Mouse (Mus musculus) embryonic facial prominence, embryonic 10.5 days (tissue): ENCODE data around the gene Bcar3. TPM values are rescaled to one million over a fixed set of nuclear protein-coding genes. Genes with fewer than 3 reads are reported as not detected.

Source experiments
- DNase-seq: peaks from one replicate; pipeline ENCODE4 v3.0.0-alpha.2; 2017; ENCODE audit warnings: low spot score
- H3K27ac ChIP-seq: fragments of 300-500 bp; sonication (generic); replicated peaks from 2 replicates; pipeline ENCODE4 v1.5.1; 2016; ENCODE audit warnings: mild to moderate bottlenecking
- H3K27me3 ChIP-seq: fragments of 300-500 bp; sonication (generic); replicated peaks from 2 replicates; pipeline ENCODE4 v1.6.1; 2016; ENCODE audit warnings: low read depth, mild to moderate bottlenecking; ENCODE audit not compliant: poor library complexity, severe bottlenecking
- H3K36me3 ChIP-seq: fragments of 300-500 bp; sonication (generic); replicated peaks from 2 replicates; pipeline ENCODE4 v1.6.1; 2016; ENCODE audit warnings: mild to moderate bottlenecking, moderate library complexity
- H3K4me1 ChIP-seq: fragments of 300-500 bp; sonication (generic); 2 replicates; pipeline ENCODE4 v1.6.1; 2016
- H3K4me3 ChIP-seq: fragments of 300-500 bp; sonication (generic); 2 replicates; pipeline ENCODE4 v1.5.1; 2016; ENCODE audit warnings: mild to moderate bottlenecking, moderate library complexity
- H3K9me3 ChIP-seq: fragments of 300-500 bp; sonication (generic); 2 replicates; pipeline ENCODE4 v1.6.1; 2016; ENCODE audit warnings: mild to moderate bottlenecking
- WGBS: fragments of 180-500 bp; shearing (Covaris S2); methylation state at CpG from one replicate; pipeline ENCODE4 v1.1.7; 2016; 5-methylcytosine and 5-hydroxymethylcytosine counted together
- polyA plus RNA-seq: library from polyadenylated mRNA; unstranded; fragments of >200 nt; fragmentation: Nextera tagmentation; extraction: Ambion mirVana; gene quantifications from 2 replicates; pipeline ENCODE4 v1.2.1, GENCODE M21; 2016

The Bcar3 gene
- polyA plus RNA-seq, 1 experiment from 2014 or later, result 10.1 TPM

DNA sequence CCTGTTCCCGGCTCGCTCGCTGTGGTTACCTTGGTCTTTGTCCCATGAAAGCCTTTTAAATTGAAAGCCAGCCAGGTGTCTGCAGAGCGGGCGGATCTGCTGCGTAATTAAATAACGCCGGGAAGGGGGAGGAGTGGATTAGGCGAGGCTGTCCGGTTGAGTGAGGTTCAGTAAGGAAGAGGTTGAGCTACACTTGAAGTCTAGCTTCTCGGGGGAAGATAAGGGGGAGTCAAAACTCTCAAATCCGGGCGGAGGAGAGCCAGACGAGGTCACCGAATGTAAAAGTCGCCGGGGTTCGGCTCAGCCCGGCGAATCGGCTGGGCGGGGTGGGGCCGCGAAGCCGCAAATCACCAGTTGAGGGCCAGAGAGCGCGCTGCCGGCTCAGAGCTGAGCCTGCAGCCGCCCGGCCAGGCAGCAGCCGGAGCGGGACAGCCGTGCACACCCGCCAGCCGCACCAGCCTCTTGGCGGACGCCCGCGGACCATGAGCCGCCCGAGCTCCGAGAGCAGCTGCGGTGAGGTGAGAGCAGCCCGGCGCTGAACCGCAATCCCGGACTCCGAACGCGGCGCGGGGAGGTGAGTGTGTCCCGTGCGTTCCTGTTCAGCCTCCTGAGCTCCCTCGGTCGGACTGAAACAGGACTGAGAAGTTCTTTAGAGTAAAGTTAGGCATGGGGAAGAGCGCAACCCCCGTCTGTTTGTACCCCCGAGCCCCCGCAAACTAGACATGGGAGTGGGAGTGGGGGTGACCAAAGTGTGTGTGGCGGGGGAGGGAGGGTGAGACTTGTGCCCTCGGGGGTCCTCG is 125.9 kb downstream of the Bcar3 start:
- H3K4me3 ChIP-seq, result peak overlapping the region; percentile 80
- DNase-seq, result peak; percentile 86
- under 1% methylated on average over 63 of the region's 63 CpGs for WGBS
- H3K36me3 ChIP-seq, result 0 out of 2 replicates have a peak, but pooled peaks cover 4% of the 10 kb centered on the region
- H3K27ac ChIP-seq, result peak overlapping the region; percentile 91
- peaks cover 47% of the 10 kb centered on the region for H3K27me3 ChIP-seq
- H3K4me1 ChIP-seq, result peaks cover 44% of the 10 kb centered on the region
- no peaks in the 10 kb centered on the region for H3K9me3 ChIP-seq

DNA sequence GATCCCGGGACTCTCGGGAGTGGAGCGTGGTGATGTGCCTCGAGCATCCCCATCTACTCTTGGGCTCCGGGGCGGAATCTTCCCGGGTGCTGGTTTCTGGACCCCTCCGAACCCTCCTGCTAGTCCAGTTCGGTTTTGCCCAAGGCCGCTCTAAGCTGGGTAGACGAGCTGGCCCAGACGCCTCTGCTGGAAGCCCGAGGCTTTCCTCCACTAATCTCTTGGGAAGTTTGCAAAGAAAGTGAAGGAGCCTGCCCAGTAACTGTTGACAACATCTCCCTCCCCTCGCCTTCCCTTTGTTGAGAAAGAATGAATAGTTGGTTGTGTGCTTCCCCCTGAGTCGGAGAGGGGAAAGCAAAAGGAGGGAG is 126.5 kb downstream of the Bcar3 start:
- DNase-seq, result peak; percentile 67
- H3K4me3 ChIP-seq, result peak overlapping the region; percentile 80
- H3K27ac ChIP-seq, result peak overlapping the region; percentile 91
- peaks cover 42% of the 10 kb centered on the region for H3K27me3 ChIP-seq
- H3K9me3 ChIP-seq, result no peaks in the 10 kb centered on the region
- under 1% methylated on average over 15 of the region's 15 CpGs for WGBS
- 0 out of 2 replicates have a peak, but pooled peaks cover 4% of the 10 kb centered on the region for H3K36me3 ChIP-seq
- peaks cover 41% of the 10 kb centered on the region for H3K4me1 ChIP-seq

DNA sequence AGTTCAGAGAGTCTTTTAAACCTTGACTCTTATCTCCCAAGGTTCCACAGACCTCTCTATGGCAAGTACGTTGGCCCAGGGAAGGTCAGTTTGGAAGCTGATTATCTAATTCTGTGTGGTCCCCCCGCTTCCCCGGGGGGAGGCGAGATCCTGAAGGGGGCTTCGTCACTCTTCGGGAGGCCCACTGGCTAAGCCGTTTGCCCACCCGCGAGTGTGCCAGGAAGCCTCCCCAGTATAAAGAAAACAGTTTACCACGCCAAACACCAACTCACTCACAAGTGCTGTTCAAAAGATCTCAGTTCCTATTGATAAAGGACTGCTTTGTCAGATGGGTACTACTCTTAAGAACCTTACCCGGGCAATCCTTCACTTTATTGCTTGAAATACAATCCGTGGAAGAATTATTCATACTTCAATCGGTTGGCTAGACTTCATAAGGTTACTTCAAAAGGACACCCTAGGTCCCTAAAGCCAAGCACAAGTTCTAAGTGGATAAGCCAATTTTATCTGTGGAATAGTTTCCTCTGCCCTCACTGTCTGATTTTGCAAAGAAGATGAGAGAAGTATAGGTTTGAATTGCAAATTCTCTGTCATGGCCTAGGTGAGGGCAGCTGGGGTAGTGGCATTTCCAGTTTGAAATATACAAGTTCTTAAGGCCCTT is 127.2 kb downstream of the Bcar3 start:
- Histone ChIP-seq H3K27me3 (peaks cover 42% of the 10 kb centered on the region), H3K4me1 (peaks cover 48% of the 10 kb centered on the region), H3K27ac (peak overlapping the region; percentile 91), H3K4me3 (peak overlapping the region; percentile 80), H3K9me3 (no peaks in the 10 kb centered on the region), H3K36me3 (peaks cover 4% of the 10 kb centered on the region; the same call in 1 of the 2 replicates)
- no peak for DNase-seq
- WGBS, result 7% methylated on average over 13 of the region's 13 CpGs

DNA sequence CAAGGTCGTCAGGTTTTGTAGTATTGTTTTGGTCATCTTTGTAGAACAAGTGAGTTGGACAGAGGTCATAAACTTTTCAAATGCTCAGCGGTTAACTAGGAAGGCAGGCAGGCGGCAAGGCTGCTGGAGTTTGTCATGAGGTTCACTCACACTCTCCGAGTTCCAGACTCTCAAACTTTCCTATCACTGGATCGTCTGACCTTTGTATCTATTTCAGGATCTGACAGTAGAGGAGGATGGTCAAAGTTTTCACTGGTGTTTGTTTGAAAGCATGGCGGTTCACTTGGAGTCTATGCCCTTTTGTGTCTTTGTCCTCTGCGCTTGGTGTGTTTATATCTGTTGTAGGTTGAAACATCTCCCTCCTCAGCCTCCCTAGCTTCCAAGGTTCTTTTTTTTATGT is 127.9 kb downstream of the Bcar3 start:
- 60% methylated on average over 7 of the region's 7 CpGs for WGBS
- no peaks in the 10 kb centered on the region for H3K9me3 ChIP-seq
- peaks cover 50% of the 10 kb centered on the region for H3K4me1 ChIP-seq
- H3K4me3 ChIP-seq, result peak overlapping the region; percentile 80; the same call in 1 of the 2 replicates
- peaks cover 42% of the 10 kb centered on the region for H3K27me3 ChIP-seq
- DNase-seq, result no peak
- H3K27ac ChIP-seq, result no peak overlapping the region
- peaks cover 10% of the 10 kb centered on the region; the same call in 1 of the 2 replicates for H3K36me3 ChIP-seq

DNA sequence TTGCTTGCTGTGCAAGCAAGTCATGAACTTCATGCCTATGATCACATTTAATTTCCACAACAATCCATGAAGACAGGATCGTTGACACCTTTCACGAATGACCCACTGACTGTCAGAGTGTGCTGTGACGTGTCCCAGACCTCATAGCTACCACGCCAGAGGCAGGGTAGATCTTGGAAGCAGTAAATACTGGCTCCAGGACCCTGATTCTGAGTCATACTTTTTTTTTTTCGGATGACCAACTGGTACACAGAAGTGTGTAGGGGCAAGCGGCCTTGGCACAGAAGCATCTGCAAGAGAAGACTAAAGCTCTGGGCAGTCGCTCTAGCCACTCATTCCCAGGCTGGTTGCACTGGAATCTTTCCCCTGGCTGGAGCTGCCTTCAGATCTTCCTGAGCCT is 128.3 kb downstream of the Bcar3 start:
- Histone ChIP-seq H3K9me3 (no peaks in the 10 kb centered on the region), H3K36me3 (peaks cover 12% of the 10 kb centered on the region; the same call in 1 of the 2 replicates), H3K4me1 (peaks cover 50% of the 10 kb centered on the region), H3K4me3 (no peak overlapping the region), H3K27me3 (peaks cover 42% of the 10 kb centered on the region), H3K27ac (no peak overlapping the region)
- 80% methylated on average over 7 of the region's 7 CpGs for WGBS
- no peak for DNase-seq

DNA sequence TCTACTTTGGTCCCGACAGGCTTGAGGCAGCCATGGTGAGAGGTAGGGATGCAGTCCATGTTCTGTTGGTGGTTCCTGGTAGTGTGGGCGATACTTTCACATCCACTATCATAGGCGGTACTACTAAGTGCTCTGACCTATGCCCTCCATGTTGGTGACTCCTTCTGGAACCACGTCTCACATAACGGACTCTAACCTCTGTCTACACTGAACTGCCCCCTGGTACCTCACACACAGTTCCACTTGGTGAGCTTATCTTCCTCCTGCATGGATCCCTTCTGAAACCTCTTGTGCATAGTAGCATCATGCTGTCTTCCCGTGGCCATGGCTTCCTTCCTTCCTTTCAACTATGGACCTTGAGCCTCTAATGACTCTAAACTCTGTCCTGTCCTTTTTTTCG is 129.7 kb downstream of the Bcar3 start:
- H3K27me3 ChIP-seq, result peaks cover 29% of the 10 kb centered on the region
- 87% methylated on average over 7 of the region's 7 CpGs for WGBS
- H3K9me3 ChIP-seq, result no peaks in the 10 kb centered on the region
- peaks cover 56% of the 10 kb centered on the region for H3K4me1 ChIP-seq
- peaks cover 12% of the 10 kb centered on the region; the same call in 1 of the 2 replicates for H3K36me3 ChIP-seq
- H3K4me3 ChIP-seq, result no peak overlapping the region
- no peak overlapping the region for H3K27ac ChIP-seq
- no peak for DNase-seq

DNA sequence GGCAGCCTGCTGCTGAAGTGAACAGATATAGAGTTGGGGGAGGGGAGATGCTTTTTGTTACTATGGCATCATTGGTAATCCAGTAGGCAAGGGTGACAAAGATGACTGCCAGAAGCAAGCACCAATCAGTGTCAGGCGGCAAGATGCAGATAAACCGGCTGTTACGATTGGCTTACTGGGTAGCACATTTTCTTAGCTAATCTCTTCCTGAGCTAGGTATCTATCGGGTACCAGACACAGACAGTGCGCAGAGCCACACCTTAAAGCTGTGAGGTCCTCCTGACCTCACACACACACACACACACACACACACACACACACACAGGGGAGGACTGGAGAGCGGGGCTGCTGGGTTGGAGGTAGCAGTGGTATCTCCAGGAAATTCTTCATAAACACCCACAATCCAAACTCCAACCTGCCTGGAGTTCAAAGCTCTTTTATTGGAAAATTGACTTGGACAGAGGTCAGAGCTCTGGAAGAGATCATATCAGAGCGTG is 134.4 kb downstream of the Bcar3 start:
- Histone ChIP-seq H3K27me3 (no peaks in the 10 kb centered on the region; the same call in 1 of the 2 replicates), H3K36me3 (peaks cover 16% of the 10 kb centered on the region; the same call in 1 of the 2 replicates), H3K27ac (no peak overlapping the region), H3K4me1 (peaks cover 49% of the 10 kb centered on the region), H3K9me3 (no peaks in the 10 kb centered on the region), H3K4me3 (no peak overlapping the region)
- no peak for DNase-seq
- 78% methylated on average over 7 of the region's 7 CpGs for WGBS

DNA sequence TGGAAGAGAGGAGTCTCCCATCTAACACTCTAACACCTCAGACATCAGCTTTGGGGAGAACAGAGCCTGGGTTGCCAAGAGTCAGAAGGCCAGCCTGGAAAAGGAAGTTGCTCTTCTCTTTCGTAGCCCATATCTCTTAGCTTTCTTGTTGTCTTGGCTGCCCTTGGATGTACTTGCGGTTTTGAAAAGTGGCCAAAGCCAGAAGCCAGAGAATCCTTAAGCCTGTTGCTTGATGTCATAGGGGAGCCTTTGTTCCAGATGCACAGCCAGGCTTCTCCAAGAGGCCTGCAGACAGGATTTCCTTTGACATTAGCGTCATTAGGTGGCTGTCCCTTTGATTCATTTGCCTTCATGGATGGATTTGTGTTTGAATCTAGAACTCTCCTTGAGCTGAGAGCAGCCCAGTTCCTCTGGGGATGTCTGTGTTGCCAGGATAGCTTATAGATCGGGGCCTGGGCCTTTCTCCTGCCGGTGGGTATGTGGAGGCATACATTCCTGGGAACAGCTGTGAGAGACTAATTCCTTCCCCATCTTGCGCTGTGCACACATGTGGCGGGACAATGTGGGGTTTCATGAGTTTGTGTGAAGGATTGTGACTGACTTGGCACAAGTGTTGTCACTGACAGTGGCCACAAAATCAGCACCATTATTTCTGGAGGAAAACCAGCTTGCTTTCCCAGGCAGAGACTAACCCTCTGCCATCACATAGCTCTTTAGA is 137.0 kb downstream of the Bcar3 start:
- 75% methylated on average over 7 of the region's 7 CpGs for WGBS
- H3K9me3 ChIP-seq, result no peaks in the 10 kb centered on the region
- H3K36me3 ChIP-seq, result peaks cover 12% of the 10 kb centered on the region; the same call in 1 of the 2 replicates
- no peak for DNase-seq
- H3K4me1 ChIP-seq, result peaks cover 63% of the 10 kb centered on the region
- H3K4me3 ChIP-seq, result no peak overlapping the region
- no peak overlapping the region for H3K27ac ChIP-seq
- H3K27me3 ChIP-seq, result no peaks in the 10 kb centered on the region; the same call in 1 of the 2 replicates

DNA sequence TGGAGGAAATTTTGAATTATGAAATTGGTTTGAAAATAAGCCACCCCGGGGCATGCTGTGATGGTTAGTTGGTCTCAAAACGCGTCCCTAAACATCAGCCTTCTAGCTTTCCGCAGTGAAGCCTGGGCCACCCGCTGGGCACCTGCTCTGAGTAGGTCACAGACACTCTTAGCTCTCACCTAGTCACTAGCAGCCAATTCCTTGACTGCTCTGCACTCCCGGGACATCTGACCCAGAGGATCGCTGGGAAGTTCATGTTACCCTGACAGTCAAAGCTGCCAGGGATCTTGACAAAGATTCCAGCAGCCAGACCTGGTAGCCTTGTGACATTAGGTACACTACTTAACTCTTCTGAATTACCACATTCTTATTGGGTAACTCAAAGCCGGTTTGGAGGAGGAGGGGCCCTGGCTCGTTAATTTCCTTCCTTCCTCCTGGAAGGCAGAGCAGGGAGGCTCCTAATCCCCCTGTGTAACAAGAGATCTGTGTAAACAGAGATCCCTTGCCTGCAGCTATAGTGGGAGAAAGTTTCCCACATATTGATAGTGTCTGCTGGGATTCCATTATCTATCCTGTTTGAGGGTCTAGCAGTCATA is 139.0 kb downstream of the Bcar3 start:
- peaks cover 77% of the 10 kb centered on the region for H3K4me1 ChIP-seq
- H3K9me3 ChIP-seq, result no peaks in the 10 kb centered on the region
- no peak overlapping the region for H3K4me3 ChIP-seq
- H3K36me3 ChIP-seq, result peaks cover 4% of the 10 kb centered on the region; the same call in 1 of the 2 replicates
- H3K27me3 ChIP-seq, result no peaks in the 10 kb centered on the region; the same call in 1 of the 2 replicates
- 11% methylated on average over 9 of the region's 9 CpGs for WGBS
- no peak overlapping the region for H3K27ac ChIP-seq
- DNase-seq, result no peak

DNA sequence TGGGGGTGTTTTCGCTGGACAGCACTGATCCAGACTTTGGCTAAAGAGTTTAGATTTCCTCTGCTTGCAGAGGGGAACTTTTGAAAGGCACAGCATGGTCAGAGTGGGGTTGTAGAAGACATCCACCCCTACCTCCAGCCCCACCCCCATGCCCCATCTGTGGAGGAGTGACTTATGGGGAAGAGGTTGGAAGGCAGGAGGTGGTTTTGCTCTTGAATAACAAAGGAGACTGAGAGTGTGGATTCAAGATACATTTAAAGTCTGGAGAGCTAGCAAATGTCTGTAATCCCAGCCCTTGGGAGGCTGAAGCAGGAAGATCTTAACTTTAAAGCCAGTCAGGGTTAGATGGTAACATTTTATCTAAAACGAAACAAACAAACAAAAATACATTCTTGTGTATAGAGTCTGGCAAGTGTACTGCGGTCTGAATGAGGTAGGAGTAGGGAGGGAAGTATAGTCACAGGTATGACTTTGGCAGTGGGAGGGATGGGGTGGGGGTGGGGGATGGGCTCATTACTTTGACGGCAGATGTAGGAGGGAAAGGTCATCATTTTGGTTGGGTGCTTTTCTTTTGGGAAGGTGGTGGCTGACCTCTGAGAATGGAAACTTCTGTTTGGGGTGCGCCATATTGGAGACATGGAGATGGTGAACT is 140.2 kb downstream of the Bcar3 start:
- no peak overlapping the region for H3K27ac ChIP-seq
- peaks cover 74% of the 10 kb centered on the region for H3K4me1 ChIP-seq
- H3K4me3 ChIP-seq, result no peak overlapping the region
- WGBS, result 81% methylated on average over 5 of the region's 5 CpGs
- DNase-seq, result no peak
- no peaks in the 10 kb centered on the region for H3K9me3 ChIP-seq
- H3K27me3 ChIP-seq, result no peaks in the 10 kb centered on the region; the same call in 1 of the 2 replicates
- peaks cover 3% of the 10 kb centered on the region; the same call in 1 of the 2 replicates for H3K36me3 ChIP-seq

DNA sequence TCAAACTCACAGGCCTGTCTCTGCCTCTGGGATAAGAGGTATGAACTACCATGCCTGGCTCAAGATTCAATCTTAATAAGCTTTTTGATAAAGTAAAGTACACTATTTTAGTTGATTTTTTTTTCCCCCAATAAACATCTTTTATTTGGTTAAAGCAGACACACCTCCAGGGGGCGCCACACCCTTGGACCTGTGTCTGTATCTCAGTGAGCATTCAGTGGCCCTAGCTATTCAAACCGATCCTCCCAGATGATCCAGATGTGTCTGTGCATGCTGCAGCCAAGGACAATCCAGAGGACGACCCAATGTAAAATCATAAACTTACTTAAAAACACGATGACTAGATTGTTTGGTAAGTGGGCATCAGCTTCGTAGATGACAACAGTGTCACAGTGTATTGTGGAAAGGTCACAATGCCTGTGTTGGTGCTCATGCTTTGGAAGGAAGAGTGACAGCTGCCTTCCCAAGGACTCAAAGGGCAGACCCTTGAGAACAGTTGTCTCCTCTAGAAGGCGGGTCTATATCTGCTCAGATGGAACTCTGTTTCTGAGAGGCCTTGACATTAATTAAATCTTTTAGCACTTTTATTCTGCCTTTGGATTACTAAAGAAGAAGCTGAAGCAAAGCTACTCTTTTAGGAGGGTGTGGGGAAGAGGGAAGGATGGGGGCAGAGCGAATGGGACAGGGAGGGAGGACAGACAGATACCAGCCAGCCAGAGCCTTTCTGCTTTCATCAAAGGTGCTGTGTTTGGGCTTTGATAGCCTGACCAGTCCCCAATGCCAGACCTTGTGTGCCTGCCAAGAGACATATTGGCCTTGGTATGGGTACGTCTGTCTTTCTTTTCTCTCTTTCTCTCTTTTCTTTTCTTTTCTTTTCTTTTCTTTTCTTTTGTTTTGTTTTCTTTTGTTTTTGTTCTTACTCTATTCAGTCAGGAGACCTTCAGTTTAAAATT is 141.3 kb downstream of the Bcar3 start:
- H3K36me3 ChIP-seq, result no peaks in the 10 kb centered on the region; the same call in 1 of the 2 replicates
- no peaks in the 10 kb centered on the region; the same call in 1 of the 2 replicates for H3K27me3 ChIP-seq
- H3K27ac ChIP-seq, result no peak overlapping the region
- no peaks in the 10 kb centered on the region for H3K9me3 ChIP-seq
- H3K4me1 ChIP-seq, result peaks cover 74% of the 10 kb centered on the region
- no peak for DNase-seq
- H3K4me3 ChIP-seq, result no peak overlapping the region
- 85% methylated on average over 8 of the region's 8 CpGs for WGBS
